Comparison of ENCODE assay signal across 13 mouse cellular contexts in the genomic region with DNA sequence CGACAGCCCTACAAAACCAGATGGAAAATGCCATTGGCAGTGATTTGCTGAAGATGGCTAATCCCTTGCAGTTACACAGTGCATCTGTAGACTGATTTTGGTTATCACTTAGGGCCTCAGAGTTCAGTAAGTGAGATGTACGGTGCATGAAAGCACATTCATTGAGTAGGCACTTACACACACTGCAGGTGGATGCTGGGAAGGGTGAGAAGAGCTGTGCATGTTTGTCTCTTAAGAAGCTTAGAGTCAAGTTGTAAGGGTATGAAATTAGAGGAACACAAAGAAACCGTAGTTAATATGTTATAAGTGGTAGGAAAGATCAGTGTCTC.
"Had no signal": no experiment of that assay in that cellular context is flagged by ENCODE, and none has a peak within 500 bp of the region (broad histone marks: within the 10 kb centered on the region; RNA-seq: fewer than 3 reads in every experiment).

No protein-coding gene starts in this region.

- H3K27ac ChIP-seq: kidney, postnatal 0 days; left cerebral cortex, adult 2 months; limb, embryonic 12.5 days; liver, embryonic 12.5 days; liver, embryonic 15.5 days; midbrain, embryonic 13.5 days had no signal

- H3K4me2 ChIP-seq: limb, embryonic 12.5 days; liver, embryonic 12.5 days; liver, embryonic 15.5 days; midbrain, embryonic 13.5 days had no signal

- H3K27me3 ChIP-seq: liver, embryonic 12.5 days; liver, embryonic 15.5 days had no signal

- H3K4me3 ChIP-seq: left cerebral cortex, adult 2 months; limb, embryonic 12.5 days; liver, embryonic 12.5 days; liver, embryonic 15.5 days; midbrain, embryonic 13.5 days had no signal

- H3K9ac ChIP-seq: limb, embryonic 12.5 days; liver, embryonic 12.5 days; liver, embryonic 15.5 days; midbrain, embryonic 13.5 days had no signal

- H3K9me3 ChIP-seq: limb, embryonic 12.5 days; liver, embryonic 12.5 days; liver, embryonic 15.5 days; midbrain, embryonic 13.5 days had no signal

- DNase-seq: kidney, adult 8-10 months; layer of hippocampus, postnatal 36 days; liver; thymus, adult 18-20 months; thymus, postnatal 14 days; thymus, postnatal 4 days had no signal

- H3K36me3 ChIP-seq: limb, embryonic 12.5 days; liver, embryonic 12.5 days; liver, embryonic 15.5 days; midbrain, embryonic 13.5 days had no signal

- ATAC-seq: intestine, postnatal 0 days; liver, embryonic 12.5 days; midbrain, embryonic 13.5 days had no signal

- H3K4me1 ChIP-seq: liver, embryonic 12.5 days; liver, embryonic 15.5 days had no signal
